Mouse (Mus musculus) telencephalon, adult 2 months (tissue): Measurements from ENCODE around the gene Gp1ba.

ENCODE experiments used
- DNase-seq: peaks from one replicate; pipeline ENCODE4 v3.0.0-alpha.2; 2011; ENCODE audit warnings: low read depth, low spot score

Gp1ba gene

GRCm38 (mm10) chr11:70669582-70670345, 30.8 kb downstream of the Gp1ba start:
- no peak for DNase-seq

- no peak for DNase-seq
Measured at GRCm38 (mm10) chr11:70670483-70670882, 31.6 kb downstream of the Gp1ba start.

GRCm38 (mm10) chr11:70671333-70672047, 32.6 kb downstream of the Gp1ba start:
- DNase-seq = no peak

GRCm38 (mm10) chr11:70674014-70674413, 35.1 kb downstream of the Gp1ba start:
- no peak for DNase-seq

GRCm38 (mm10) chr11:70674501-70674900, 35.6 kb downstream of the Gp1ba start:
- no peak for DNase-seq

- no peak for DNase-seq
Measured at GRCm38 (mm10) chr11:70678092-70678491, 39.2 kb downstream of the Gp1ba start.

- DNase-seq = no peak
Measured at GRCm38 (mm10) chr11:70678576-70678975, 39.7 kb downstream of the Gp1ba start.

- no peak for DNase-seq
Measured at GRCm38 (mm10) chr11:70679361-70679760, 40.4 kb downstream of the Gp1ba start.

GRCm38 (mm10) chr11:70679894-70680293, 41.0 kb downstream of the Gp1ba start:
- DNase-seq = no peak

GRCm38 (mm10) chr11:70681170-70681569, 42.2 kb downstream of the Gp1ba start:
- no peak for DNase-seq

- no peak for DNase-seq
Measured at GRCm38 (mm10) chr11:70681897-70682581, 43.1 kb downstream of the Gp1ba start.

GRCm38 (mm10) chr11:70683640-70684039, 44.7 kb downstream of the Gp1ba start:
- DNase-seq = no peak

- no peak for DNase-seq
Measured at GRCm38 (mm10) chr11:70686901-70687566, 48.1 kb downstream of the Gp1ba start.

- DNase-seq = no peak
Measured at GRCm38 (mm10) chr11:70687601-70688199, 48.8 kb downstream of the Gp1ba start, which contains the start of gene Camta2. TSS of gene Camta2 (minus strand) at chr11:70688105.

GRCm38 (mm10) chr11:70688372-70688771, 49.5 kb downstream of the Gp1ba start:
- no peak for DNase-seq

- no peak for DNase-seq
Measured at GRCm38 (mm10) chr11:70689578-70689977, 50.7 kb downstream of the Gp1ba start.
